Mouse (Mus musculus) myocyte (in vitro differentiated cells): Measurements from ENCODE around the gene Zfp653.

Source experiments
- CEBPB ChIP-seq: IDR thresholded peaks from 2 replicates; pipeline ENCODE4 v1.6.1; 2011; ENCODE audit warnings: mild to moderate bottlenecking, moderate library complexity; ENCODE audit not compliant: poor library complexity, insufficient read depth, severe bottlenecking
- MYOG ChIP-seq, 3 experiments: IDR thresholded peaks; one replicate each; pipeline ENCODE4 v1.6.1; 2011; ENCODE audit warnings: control low read depth in 2 of 3, low read depth in 2 of 3, mild to moderate bottlenecking in 2 of 3; ENCODE audit not compliant: insufficient read length in 2 of 3, control insufficient read depth in 1 of 3, insufficient read depth in 1 of 3
- POLR2A ChIP-seq: IDR thresholded peaks from one replicate; pipeline ENCODE4 v1.6.1; 2011; ENCODE audit warnings: low read depth, mild to moderate bottlenecking, control low read depth, moderate library complexity; ENCODE audit not compliant: insufficient read length

GRCm38 (mm10) chr9:22064341-22064740, 6.8 kb downstream of the Zfp653 start:
- TF ChIP-seq POLR2A (no peak), CEBPB (no peak), MYOG (IDR thresholded peaks at IDR 0.05; ENCODE audit: control insufficient read depth in 1 of 3, insufficient read depth in 1 of 3, insufficient read length in 2 of 3, low read depth in 2 of 3) (peak in 1 of 3 experiments; percentile 18)
